Mouse (Mus musculus) liver, adult (tissue): ENCODE results near the gene Vwa5a.

Source experiments
- GATA4 ChIP-seq: IDR thresholded peaks from 2 replicates; pipeline ENCODE4 v1.6.1; 2014; ENCODE audit warnings: mild to moderate bottlenecking, low read length; ENCODE audit not compliant: insufficient replicate concordance

Gene Vwa5a

DNA sequence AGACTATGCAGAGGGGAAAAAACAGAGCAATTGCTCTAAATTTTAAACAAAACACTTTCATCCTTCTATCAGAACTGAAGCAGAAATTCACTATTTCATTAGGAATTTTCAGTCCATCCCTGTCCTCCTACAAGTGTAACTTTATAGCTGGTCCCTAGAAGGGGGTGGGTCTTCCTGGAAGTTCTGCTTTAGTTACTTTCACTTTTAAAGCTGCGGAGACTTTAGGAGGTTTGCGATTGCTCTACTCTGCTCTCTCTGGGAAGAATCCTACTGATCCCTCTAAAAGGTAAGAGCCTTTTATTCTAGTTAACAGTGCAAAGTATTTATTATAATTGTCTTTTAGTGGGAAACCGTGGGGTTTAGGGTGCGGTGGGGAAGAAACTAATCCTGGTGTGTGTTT is at the start of gene Vwa5a:
Gene Vwa5a, plus strand, starts transcription at position 167 of the 400 bp plus-strand sequence.
- no peak for TF ChIP-seq GATA4

DNA sequence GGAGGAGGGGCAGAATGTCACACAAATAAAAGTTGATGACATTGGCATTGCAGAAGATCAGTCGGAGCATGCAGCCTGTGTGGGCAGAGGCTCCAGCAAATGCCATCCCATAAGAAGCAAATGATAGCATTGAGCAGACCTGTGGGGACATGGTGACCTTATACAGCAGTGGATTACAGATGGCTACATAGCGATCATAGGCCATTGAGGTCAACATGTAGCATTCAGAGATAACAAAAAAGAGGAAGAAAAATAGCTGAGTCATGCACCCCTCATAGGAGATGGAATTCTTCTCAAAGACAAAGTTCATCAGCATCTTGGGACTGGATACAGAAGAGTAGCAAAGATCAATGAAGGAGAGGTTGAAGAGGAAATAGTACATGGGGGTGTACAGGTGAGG is 45.2 kb upstream of the Vwa5a start:
- TF ChIP-seq GATA4: no peak

DNA sequence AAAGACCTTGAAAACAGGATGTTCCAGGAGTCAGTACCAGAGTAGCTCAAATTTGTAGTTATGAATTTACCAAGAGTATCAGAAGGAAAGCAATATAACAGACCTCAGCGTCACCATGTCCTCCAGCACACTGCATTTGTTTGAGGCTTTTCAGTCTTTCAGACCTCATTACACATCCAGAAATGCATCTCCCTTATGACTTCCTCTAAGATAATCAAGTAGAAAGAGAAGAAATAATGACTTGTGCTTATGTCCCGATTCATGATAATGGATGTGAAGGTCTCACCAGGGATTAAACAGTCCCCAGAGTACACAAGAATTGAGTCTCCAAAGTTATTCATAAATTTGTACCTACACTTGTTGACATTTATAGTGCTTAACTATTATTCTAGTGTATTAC is 43.6 kb upstream of the Vwa5a start, which contains the start of gene Olfr918:
Gene Olfr918, minus strand, starts transcription at position 101 of the 400 bp plus-strand sequence.
- no peak for TF ChIP-seq GATA4

DNA sequence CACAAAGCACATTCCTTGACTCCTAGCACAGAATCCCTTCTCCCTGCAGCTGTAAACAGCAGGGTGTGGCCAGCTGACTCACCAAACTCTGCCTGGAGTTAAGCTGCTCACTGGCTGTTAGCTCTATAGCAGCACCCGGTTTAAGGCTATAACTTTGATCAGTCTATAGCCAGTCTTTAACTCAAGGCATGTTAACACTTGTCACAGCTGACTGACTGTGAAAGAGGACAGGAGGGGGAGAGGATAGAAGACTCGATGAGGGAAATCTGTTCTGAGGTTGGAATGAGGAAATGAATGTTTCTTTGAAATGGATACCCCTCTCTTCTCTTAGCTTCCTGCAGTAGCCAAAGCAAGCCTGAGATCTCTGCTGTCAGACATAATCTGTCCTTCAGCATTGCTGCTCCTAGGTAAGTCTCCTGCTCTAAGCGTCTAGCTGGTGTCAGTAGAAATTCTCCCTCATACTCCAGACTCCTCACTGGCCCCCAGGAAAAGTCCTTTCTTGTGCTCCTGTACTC is 916 bp downstream of the Vwa5a start:
- no peak for TF ChIP-seq GATA4

DNA sequence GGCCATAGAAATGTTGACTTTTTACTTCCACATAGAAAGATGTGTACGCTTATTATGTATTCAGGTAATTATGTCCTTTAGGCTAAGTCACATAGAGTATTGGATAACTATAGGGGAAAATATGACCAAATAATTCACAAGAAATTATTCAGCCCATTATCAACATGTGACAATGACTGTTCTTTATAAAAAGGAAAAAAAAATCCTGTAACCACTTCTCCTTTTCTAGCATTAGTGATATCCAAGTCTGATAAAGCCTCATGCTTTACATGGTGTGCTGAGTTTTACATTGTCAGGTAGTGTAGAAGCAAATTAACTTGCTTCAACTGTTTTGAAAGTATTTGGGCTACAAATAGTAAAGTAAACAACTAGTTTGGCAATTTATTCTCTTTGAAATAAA is 6.0 kb downstream of the Vwa5a start:
- TF ChIP-seq GATA4: no peak

DNA sequence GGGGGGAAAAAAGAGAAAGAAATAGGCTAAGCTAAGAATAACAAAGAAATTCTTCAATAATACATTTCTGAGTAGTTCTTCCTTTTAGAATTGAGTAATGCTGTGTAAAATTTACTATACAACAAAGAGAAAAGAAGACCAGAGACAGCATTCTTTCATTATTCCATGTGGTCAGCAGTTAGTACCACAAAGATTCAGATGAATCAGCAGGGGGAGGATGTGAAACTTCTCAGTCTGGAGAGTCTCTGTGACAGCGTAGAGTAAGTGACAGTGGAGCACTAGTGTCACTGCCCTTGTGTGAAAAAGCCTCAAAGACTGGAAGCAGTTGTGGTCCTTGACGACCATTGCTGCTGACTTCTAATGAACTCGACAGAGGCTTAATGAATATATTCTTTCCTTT is 10.2 kb downstream of the Vwa5a start:
- no peak for TF ChIP-seq GATA4

DNA sequence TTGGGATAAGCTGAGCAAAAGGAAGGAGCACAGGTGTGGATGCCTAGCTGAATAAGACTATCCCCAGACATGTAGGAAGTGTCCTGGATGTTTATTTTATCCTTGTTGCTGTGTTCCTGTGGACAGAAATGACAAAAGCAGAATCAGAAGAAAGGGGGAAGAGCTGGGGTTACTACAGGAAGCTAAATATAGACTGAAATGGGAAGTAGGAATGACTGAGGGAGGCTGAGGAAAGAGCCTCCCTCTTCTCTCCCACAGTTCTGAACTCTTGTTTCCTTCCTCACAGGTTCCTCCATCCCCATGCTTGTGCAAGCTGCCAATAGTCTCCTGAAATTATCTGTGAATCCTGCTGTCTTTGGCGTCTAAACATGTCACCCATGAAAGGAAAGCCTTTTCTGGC is 23.3 kb downstream of the Vwa5a start:
- no peak for TF ChIP-seq GATA4

DNA sequence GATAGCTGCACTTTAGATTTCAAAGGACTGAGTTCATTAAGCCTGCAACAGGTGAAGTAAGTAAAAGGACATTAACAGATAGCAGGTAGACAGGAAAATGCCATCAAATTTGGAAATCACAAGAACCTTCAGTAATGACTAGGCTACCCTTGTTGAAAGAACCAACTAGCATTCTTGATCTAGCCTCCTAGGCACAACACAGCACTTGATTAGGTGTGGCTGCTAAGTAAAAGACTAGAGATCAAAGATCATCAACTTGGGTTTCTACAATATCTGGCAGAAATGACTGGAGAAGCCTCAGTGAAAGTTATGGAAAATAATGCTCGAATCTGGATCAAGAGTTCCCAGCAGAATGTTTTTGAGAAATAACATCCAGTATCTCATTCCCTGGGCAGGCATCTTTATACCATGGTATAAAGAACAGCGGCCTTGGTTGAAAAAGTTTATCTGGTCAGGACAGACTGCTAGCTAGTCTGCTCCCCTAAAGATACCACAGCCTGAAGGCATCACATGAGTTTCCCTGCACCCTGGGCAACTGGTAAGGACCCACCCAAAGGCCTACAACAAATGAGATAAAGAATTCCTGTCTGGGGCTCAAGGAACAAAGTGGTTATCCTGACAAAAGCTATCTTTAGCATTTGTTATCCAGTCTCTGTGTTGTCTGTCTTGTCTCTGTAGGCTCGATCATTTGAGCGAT is 26.7 kb downstream of the Vwa5a start:
- TF ChIP-seq GATA4: no peak

DNA sequence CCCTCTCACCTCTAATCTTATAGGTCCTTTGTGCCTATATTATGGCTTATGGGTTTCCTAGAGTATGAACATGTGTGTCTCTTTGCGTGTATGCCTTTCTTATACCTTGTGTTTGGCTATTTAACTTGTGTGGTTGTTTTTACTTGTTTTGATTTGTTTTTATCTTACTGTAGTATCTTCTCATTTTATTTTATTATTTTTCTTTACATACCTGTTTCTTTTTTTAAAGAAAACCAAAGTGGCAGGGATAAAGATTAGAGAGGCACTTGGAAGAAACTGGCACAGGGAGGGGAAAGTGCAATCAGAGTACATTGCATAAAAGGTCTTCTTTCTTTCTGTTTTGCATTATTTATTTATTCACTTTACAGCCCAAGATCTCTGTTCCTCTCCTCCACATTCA is 33.9 kb downstream of the Vwa5a start, which contains the start of gene Olfr920:
Gene Olfr920, plus strand, starts transcription at position 301 of the 400 bp plus-strand sequence.
- no peak for TF ChIP-seq GATA4

DNA sequence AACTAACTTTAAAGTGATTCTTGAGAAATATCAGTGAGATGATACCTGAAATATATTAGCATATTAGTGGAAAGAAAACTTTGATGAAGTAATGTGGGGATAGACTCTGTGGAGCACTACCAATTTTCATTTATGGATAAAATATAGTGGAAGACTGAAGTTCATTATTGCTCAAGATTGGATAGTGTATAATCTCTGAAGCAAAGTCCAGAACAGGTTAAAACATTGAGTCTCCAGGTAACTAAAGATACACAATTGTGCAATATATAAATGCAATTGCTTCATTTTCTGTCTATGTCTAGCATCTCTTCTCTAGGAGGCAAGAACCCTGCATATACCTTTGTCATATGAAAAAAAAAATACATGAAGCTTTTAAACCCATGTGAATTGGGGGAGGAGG is 54.7 kb downstream of the Vwa5a start, which contains the start of gene Olfr921:
Gene Olfr921, plus strand, starts transcription at position 301 of the 400 bp plus-strand sequence.
- TF ChIP-seq GATA4: no peak

DNA sequence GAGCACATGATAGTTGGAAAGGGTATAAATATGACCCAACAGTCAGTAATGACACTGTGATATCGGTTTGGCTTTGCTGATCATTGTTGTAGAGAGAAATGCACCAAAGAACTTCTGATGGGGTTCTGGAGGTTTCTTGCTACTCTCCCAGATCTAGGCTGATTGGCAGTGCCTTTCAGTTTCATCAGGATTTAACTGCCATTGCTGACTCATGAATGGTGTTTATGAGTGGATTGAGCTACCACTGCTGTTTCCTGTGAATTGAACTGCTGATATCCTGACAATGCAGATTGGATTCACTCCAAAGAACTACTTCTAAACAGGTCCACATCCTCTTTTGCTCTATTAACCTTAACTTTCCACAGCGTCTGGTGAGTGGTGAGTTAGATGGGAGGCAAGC is 74.6 kb downstream of the Vwa5a start:
- TF ChIP-seq GATA4: no peak
